Mouse (Mus musculus) right cerebral cortex, postnatal 4 days (tissue): ENCODE results near the gene Col4a6.

Source experiments
- DNase-seq: peaks from one replicate; pipeline ENCODE4 v3.0.0-alpha.2; 2022

Gene Col4a6

DNA sequence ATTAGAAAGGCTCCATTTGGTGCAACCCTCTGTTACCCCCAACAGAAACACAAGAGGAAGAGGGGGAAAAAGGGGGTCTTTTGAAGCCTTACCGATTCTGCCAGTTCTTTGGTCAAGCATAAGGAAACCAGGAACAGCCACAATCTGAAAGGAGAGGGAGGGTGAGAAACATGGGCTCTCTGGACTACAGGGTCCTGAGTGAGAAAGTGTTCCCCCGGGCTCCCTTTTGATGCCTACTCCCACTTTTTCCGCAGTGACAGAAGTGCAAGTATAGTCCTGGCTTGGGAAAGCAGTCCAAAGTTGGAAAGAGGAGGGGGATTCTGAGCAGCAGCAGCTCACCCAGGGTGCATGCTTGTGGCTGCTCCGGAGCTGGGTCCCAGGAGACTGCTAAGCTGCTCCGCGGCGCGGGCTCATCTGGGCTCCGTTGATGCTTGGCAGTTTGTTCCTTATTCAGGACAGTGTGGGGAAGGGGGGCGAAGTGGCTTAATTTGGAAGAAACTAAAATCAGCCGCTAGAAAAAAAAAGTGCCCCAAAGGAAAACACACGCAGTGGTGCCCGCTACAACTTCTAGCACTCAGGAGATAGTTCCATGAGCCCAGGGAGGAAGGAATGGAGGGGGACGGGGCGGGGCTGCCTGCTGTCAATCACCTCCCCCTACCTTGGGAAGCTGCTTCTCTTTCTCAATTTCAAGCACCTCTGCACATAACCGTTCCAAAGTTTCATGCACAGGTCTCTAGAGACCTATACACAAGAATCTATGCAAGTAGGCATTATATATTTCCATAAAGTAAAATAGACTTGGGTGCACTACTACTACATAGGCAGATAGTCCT is at the start of gene Col4a6:
Col4a6 (minus strand) TSS at position 607 of the 833 bp plus-strand sequence.
- peak; percentile 1 for DNase-seq

DNA sequence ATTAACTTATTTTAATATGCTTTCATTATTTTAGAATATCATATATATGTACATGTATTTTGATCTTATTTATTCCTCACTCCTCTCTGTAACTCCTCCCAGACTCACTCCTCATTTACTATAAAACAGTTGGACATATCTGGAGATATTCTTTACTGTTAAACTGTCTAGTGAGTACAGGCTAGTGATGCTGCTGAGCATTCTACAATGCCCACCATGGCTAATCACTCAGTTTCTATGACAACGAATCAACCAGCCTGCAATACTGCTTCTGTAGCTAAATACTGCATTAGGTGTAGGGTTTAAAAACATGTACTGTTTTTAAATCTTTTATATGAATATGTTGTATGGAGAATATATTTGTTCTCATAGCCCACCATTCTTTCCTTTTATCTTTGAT is 29.2 kb upstream of the Col4a6 start:
- DNase-seq, result no peak

DNA sequence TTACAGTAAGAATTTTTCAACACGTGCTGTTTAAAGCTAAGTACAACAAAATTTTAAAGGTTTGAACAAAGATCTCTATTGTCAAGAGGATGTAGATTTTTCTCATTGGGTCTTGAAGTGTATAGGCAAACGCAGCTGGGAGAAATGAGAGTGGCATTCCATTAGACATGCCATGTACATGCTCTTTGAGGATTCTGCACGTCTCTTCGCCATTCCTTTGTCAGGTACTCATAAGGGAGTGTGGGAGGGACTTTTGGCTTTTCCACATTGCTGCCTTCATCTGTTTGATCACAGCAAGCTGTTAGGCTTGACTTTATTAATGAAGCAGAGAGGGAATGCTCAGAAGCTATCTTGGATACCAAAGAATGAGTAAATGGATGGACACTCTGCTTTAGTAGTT is 20.7 kb upstream of the Col4a6 start:
- no peak for DNase-seq

DNA sequence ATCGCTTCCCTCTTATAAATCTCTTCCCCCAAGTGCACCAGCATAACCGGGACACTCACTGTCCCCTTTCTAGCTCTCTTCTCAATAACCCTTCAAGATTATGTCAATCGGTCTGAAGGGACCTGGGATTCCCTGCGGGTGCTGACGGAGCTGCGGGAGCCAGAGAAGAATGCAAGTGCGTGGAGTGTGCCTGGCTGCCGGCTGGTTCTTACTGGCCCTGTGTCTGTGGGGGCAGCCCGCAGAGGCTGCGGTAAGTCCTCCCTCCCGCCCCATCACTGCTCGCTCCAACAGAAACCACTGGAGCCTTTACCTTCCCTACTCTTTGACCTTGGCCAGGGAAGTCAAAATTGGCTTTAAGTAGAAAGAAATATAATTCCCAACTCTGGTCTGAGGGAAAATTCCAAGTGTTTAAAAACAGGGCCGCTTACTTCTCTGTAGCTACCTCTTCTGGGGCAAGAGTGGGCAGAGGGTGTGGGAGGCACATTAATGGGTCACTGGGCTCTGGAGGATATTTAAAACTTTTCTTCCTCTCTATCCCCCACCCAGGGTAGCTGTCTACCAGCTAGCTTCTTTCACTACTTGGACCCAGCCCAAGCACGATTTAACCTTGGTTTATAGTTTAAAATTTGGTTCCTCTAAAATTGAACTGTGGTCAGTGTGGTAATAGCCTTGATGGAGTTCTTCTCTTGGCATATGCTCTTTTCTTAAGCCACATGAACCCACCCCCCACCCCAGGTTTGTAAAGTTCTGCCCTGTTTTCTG is 1.9 kb upstream of the Col4a6 start:
- no peak for DNase-seq

DNA sequence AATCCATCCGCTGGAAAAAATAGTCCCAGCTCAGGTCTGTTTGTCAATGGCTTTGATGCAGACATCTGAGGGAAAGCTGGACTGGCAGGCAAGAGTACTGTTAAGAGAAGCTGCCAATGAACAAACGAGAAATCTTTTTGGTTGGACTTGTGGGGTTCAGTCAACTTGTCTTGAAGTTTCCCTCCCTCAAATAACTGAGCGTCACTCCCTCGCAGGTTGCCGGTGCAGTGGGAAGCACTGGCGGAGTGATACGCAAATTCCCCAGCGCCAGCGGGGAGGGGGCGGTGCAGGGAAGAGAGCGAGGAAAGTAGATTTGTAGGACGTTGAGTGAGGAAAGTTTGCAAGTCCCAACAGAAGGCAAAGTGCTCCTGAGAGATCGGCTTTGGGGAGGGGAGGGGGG is 1.2 kb upstream of the Col4a6 start, which contains the start of gene Col4a5:
Col4a5 (plus strand) TSS at position 276 of the 400 bp plus-strand sequence.
- peak; percentile 33 for DNase-seq

DNA sequence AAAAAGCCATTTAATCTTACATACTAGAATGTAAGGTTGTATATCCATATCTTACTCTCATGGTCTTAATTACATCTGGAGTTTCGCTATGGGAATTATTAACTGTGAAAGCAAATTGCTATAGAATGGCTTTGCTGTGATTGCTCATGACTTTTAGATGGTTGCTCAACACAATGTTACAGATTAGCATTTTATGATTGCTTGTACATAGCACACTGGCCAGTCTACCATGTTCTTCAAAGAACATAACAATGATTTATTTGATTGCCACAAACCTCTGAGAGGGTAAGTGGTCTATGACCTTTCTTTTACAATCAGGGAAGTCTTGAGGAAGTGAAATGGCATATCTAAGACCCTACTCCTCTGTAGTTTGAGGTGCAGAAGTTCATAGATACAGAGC is 25.9 kb downstream of the Col4a6 start:
- no peak for DNase-seq

DNA sequence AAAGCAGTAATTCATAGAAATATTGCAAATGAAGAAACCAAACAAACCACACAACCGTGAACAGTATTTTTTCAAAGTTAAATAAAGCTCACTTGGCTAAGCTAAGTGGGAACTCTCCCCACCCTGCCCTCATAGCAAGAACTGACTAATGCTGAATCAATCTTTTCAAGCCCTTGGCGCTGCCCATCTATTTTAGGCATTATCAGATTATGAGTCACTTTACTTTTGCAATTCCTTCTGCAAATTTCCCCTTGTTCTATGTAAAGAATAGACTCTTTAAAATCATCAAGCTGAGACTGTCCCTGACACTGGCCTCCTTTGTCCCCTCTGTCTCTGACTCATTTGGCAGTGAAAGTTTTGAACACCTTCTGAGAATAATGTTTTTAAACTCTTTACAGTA is 34.5 kb downstream of the Col4a6 start:
- DNase-seq, result no peak

DNA sequence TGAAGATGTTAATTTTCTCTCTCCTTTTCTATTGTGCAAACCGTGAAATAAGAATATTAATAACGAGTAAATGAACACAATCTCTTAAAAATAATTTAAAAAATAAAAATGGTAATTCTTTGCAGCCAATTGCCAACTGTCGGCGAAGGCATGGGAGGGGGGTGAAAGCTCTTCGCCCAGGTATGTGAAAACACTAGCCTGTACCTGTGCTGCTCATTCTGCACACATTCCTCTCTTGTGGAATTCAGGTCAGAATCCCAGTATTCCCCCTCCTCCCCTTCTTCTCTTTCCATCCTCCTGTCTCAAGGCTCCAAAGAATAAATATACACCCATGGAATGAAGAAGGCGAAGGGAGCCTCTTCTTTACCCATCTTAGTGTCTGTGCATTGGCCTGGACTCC is 37.1 kb downstream of the Col4a6 start:
- DNase-seq, result no peak

DNA sequence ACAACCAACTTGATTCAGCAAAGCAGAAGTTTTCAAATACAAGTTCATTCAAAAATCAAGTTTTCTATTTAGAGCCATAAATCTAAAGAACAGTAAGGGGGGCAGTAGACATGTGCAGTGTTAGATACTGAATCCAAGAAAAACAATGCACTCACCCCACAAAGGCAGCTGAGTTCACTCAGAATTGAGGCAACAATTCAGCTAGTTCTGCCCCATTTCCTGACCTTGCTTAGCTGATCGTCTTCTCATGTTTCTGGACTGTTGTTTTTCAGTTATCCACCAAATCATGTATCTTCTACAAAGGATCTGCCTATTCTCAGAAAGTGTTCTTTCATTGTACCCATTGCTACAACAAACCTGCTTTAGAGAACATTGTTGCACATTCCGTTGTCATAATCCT is 58.6 kb downstream of the Col4a6 start:
- no peak for DNase-seq

DNA sequence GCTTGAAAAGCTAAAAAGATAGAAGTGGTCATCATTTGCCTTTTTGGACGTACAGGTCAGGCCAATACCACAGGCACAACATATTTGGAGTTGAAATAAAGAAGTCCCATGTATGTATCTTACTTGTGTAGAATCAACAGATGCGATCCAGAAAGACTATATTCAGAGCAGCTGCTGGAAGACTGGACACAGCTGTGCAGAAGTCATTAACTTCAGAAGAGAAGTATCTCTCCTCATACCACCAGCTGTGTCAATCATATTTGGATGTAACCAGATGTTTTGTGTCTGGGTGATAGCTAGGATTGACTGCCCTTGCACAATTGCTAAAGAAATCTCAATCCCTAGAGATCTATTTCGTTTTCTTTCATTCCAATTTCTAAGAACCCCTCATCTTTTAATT is 77.6 kb downstream of the Col4a6 start:
- no peak for DNase-seq

DNA sequence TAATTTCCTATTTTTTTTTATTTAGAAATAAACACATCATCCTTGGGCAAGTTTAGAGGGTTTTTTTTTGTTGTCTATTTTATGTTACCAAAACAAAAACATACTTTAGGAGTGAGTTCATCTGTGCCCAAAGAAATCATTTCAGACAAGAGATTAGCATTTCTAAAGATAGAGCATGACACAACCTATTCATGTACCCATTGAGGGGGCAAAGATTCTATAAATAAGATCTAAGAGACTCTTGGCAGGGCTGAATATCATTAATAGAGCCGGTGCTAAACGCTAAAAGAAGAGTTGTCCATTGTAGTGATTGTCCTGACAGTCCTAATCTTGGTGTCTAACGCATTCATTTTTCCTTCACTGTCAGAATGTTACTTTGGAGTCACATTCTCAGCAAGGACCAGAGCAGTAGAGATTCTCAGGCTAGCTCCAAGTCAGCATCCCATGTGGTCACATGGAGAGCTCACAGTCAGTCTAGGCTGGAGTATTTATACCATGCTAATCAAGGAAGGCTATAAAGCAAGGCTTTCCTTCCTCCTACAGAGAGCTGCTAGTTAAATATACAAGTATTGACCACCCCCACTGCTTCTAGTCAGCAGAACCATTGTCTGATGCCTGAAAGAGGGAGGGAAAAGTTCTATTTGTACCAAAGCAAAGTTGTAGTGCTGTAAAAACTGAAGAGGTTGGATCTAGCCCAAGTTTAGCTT is 88.3 kb downstream of the Col4a6 start:
- DNase-seq, result no peak

DNA sequence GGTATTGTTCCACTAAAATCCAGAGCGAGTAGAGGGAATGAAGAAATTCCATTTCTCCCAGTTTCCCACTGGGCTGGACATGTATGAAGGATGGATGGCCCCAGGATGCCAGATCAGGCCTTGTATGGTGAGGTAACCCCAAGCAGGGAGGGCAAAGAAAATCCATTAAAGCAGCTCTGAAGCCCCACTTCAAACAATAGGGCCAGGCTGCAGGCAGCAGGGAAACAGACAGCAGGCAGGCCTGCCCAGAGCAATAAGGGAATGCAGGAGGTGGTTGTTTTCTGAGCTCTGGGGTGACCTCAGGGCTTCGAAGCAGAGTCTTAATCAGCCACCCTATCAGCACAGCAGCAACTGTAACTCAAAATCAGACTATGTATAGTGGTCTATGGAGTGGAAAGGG is 89.2 kb downstream of the Col4a6 start:
- no peak for DNase-seq

DNA sequence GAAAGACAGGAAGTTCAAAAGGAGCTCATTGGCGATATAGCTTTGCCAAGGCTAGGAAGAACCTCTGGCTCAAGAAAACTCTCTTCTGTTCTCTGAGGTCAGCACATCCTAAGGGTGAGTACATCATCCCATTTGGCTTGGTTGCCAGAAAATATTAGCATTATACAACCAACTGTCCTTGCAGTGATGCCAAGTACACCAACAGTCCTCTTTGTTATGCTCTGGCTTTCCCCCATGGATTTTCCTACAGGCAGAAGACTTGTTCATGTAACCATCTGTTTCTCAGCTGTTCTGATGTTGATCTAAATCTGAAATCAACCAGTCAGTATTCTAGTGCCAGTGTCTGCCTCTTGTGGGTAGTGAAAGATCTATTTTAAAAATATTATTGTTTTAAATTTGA is 103.6 kb downstream of the Col4a6 start:
- DNase-seq, result no peak

DNA sequence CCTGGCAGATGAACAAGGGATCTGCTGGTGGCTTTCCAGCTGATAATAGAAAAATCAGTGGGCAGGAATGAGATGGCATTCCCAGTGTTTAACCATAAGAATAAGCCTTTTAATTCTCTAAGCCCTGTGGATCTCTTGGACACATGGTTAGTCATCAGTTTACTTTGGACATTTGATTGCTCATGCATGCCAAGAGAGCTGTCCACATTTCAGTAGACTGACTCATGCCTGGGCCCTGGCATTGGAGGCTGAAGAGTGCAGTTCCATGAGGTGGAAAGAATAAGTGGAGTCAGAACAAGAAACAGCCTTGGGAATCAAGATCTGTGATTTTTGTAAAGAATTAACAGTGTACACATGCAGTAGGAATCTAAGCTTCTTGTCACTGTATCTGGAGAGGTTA is 110.5 kb downstream of the Col4a6 start:
- DNase-seq, result no peak

DNA sequence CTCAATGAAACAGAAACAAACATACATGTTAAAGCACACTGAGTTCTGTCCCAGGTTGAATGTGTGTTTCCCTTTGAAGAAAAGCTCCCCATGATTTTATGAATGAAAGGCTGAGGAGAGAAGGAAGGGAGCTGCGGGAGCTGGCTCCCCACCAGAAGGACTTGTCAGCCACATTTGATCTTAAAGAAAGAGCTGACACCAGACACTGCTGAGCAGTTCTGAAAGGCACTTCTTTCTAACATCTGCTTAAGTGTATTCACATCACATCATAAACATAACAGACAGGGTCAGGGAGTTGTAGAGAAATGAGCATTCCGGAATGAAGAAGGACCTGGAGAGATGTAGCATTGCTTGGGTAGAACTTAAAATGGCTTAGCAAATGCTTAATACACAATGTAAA is 132.5 kb downstream of the Col4a6 start:
- no peak for DNase-seq

DNA sequence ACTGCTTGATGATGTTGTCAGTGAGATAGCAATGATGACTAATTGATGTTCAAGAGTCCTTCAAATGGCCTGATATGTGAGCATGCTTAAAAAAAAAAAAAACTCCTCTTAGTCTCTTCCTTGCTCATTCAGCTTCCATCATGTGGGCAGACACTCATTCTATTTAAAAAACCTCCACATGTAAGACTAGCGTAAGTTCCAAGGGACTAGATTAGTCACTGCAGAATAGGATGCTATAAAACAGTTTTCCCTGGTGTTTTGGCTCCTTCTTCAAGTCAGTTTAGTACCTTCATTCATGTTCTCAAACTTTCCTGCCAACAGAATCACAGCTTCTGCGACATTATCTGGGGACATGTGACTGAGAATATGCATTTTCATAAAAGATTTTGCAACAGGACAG is 145.8 kb downstream of the Col4a6 start:
- no peak for DNase-seq

DNA sequence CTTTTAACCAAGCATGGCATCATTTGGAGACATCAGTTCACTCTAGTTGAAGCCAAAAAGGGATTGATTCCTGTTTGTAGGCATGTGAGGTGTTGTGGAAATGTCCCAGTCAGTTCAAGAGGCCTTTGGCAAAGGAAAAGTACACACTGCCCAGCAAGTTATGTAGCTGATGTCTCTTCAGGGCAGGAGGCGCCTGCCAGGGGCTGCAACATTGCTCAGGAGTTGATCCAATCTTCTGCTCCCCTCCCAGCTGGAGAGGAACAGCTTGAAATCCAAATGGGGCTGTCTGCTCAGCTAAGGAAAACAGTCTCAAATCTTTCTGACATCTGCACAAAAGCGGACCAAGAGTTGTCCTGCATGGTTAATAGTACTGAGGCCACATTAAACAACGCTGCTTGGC is 149.7 kb downstream of the Col4a6 start:
- peak; percentile 1 for DNase-seq

DNA sequence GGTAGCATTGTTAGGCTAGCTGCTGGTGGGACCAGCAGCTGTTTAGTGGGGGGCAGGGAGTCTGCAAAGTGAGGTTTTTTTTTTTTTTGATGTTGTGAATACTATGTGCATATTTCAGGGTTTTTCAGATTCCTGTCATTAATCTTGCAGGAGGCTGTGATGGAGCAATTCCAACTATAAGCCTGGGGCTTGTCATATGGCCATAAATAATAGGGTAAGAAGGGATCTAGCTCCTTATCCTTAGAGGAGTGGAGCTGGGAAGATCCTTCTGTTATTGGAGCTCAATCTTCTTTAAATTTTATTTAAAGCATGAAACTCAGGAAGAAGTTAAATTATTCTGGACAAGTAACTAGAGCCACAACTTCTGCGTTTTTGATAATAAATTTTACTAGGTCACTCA is 157.7 kb downstream of the Col4a6 start:
- no peak for DNase-seq

DNA sequence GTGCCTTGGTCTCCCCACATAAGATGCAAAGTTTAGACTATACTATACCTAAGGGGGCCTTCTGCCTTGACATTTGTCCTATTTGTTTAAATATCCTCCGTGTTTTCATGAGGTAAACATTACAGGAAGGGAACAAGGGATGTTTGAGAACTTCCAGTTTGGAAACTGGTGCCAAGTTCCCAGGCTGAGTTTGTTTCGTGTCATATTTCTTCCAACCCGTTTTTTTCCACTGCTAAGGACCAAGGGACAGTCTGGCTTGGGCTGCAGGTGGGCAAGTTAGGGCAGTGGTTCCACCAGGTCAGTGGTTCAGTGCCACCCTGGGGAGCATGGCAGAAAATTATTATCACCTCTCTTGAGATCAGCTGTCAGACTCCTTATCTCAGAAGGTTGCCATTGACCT is 158.1 kb downstream of the Col4a6 start:
- no peak for DNase-seq

DNA sequence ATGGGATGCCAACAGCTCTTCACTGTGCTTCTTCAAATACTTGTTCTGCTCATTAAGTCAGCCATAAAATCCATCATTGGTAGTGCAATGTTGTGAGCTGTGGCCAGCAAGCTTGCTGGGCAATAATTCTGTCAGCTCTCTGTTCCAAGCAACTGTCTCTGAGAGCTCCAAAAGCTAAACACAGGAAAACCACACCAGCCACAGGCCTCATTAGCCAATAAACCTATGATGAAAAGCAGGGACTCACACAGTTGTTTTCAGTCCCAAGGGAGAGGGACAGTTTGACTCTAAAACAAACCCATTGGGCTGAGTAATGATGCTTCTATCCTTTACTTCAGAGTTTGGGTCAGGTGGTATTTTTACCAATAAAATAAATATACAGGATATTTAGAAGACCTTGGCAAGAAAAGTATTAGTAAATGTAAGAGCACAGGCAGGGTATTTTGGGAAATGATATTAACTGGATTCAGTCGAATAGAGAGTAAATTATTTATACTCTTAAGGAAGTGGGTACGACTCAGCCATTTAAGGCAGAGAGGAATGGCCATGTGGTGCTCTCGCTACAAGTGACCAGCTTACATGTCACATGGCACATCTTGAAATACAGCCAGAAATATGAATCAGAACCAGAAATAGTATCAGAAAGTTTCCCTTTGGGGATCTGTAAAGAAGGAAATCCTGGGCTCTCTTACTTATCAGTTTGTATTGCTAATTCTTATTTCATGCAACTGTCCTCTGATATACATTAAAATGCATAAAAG is 181.0 kb downstream of the Col4a6 start:
- no peak for DNase-seq

DNA sequence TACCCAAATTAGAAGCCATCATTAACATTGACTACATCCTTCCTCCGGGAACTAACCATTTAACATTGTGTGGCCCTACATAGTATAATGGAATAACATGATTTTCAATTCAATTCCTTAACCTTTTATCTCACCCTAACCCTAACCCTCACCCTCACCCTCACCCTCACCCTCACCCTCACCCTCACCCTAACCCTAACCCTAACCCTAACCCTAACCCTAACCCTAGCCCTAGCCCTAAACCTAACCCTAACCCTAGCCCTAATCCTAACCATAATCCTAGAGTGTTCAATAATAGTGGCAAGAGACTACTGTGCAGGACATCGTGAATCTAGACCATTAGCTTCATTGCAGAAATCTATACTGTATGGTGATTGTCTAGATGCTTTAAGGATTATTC is 197.5 kb downstream of the Col4a6 start:
- DNase-seq, result no peak

DNA sequence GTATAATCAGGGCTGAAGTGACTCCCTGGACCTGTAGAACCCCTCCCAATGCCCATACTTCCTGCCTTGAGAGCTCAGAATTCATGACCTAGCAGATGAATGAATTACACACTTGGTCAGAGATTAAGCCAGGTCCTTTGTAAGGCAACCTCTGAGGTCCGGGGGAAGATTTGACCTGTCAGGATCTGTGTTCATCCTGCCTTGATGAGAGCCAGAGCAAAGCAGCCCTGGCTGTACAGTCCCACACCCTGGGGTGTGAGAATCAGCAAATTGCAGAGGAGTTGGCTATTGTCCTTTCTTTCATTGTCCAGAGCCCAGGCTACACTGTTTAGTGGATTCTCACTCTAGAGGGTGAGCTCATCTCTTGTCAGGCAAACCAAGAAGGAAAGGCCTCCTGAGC is 207.9 kb downstream of the Col4a6 start:
- no peak for DNase-seq

DNA sequence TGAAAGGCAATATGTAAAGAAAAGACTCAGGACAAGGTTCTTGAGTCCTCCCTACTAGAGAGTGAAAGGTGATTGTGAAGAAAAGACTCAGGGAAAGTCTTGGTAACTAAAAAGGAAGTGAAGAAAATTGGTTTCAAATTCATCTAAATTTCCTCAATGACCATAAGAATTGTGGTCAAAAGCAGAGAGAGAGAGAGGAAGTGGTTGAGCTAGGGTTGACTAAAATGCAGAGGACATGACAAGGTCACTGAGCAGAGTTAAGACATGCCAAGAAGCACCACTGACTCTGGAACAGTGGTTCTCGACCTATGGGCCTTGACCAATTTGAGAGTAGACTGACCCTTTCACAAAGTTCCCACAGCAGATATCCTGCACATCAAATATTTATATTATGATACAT is 224.2 kb downstream of the Col4a6 start:
- no peak for DNase-seq
